Mouse (Mus musculus): ENCODE data around the gene Olfr1199.

Gene Olfr1199

GRCm38 (mm10) chr2:88760369-88760768 lies at the start of gene Olfr1199:
Olfr1199 (minus strand) TSS chr2:88760469.
- DNase-seq, result no peak

- no peak for DNase-seq
Measured at GRCm38 (mm10) chr2:88792736-88793135, 32.5 kb upstream of the Olfr1199 start, which contains the start of gene Olfr1201. Olfr1201 (plus strand) TSS chr2:88793036.

- DNase-seq, result no peak
Measured at GRCm38 (mm10) chr2:88770388-88770787, 10.1 kb upstream of the Olfr1199 start, which contains the start of gene Olfr1200. Olfr1200 (minus strand) TSS chr2:88770488.

GRCm38 (mm10) chr2:88751270-88751669 lies 9.0 kb downstream of the Olfr1199 start, which contains the start of gene Olfr1198:
Olfr1198 (minus strand) TSS chr2:88751370.
- DNase-seq, result no peak

GRCm38 (mm10) chr2:88743379-88743778 lies 16.9 kb downstream of the Olfr1199 start:
- DNase-seq, result no peak

GRCm38 (mm10) chr2:88732266-88732665 lies 28.0 kb downstream of the Olfr1199 start, which contains the start of gene Olfr1197:
Olfr1197 (minus strand) TSS chr2:88732366.
- DNase-seq, result no peak

- no peak for DNase-seq
Measured at GRCm38 (mm10) chr2:88704497-88704896, 55.8 kb downstream of the Olfr1199 start, which contains the start of gene Olfr1196. Olfr1196 (minus strand) TSS chr2:88704597.
